Mouse (Mus musculus) B cell, adult 62 days (primary cell): ENCODE data around the gene Wfdc16. TPM values are rescaled to one million over a fixed set of nuclear protein-coding genes. Genes with fewer than 3 reads are reported as not detected.

Experiments used
- total RNA-seq: library from RNA; stranded (reverse); gene quantifications from 4 replicates; pipeline ENCODE4 v1.2.4, GENCODE M21; 2023

Wfdc16 gene
- total RNA-seq = not detected in 4 replicates

GRCm38 (mm10) chr2:164638696-164639095 lies at the start of gene Wfdc16:
TSS of gene Wfdc16 (minus strand) at chr2:164638796.

GRCm38 (mm10) chr2:164684807-164685206 lies 46.2 kb upstream of the Wfdc16 start, which contains the start of gene Wfdc13:
TSS of gene Wfdc13 (plus strand) at chr2:164685107.

GRCm38 (mm10) chr2:164673987-164674386 lies 35.4 kb upstream of the Wfdc16 start, which contains the start of gene Wfdc11:
TSS of gene Wfdc11 (minus strand) at chr2:164674087.

GRCm38 (mm10) chr2:164656483-164656882 lies 17.9 kb upstream of the Wfdc16 start, which contains the start of gene Wfdc9:
TSS of gene Wfdc9 (minus strand) at chr2:164656583.

GRCm38 (mm10) chr2:164655858-164656257 lies 17.3 kb upstream of the Wfdc16 start, which contains the start of gene Wfdc10:
TSS of gene Wfdc10 (plus strand) at chr2:164656046.

GRCm38 (mm10) chr2:164613471-164613870 lies 25.1 kb downstream of the Wfdc16 start, which contains the start of the genes Wfdc6b and Wfdc8:
TSS of gene Wfdc6b (plus strand) at chr2:164613522.
TSS of gene Wfdc8 (minus strand) at chr2:164613626.

GRCm38 (mm10) chr2:164593494-164593893 lies 45.1 kb downstream of the Wfdc16 start, which contains the start of gene Eppin:
TSS of gene Eppin (minus strand) at chr2:164593594.

GRCm38 (mm10) chr2:164585025-164585725 lies 53.4 kb downstream of the Wfdc16 start, which contains the start of gene Wfdc6a:
TSS of gene Wfdc6a (minus strand) at chr2:164585447.

Other genes starting within 250 kb of the Wfdc16 start
- 4.5 to 7.4 TPM (median 7.1 TPM) in 4 replicates for gene Slpi, start 249.7 kb downstream of the Wfdc16 start, total RNA-seq
- gene Rbpjl, start 235.7 kb downstream of the Wfdc16 start, total RNA-seq = 0.54 to 0.64 TPM (median 0.60 TPM) in 3 of 4 replicates, not detected in the other
- 0.18 to 0.46 TPM (median 0.39 TPM) in 4 replicates for gene Matn4, start 233.6 kb downstream of the Wfdc16 start, total RNA-seq
- 166 to 182 TPM (median 177 TPM) in 4 replicates for gene Sdc4, start 194.9 kb downstream of the Wfdc16 start, total RNA-seq
- 54.0 to 63.8 TPM (median 57.4 TPM) in 4 replicates for gene Sys1, start 181.8 kb downstream of the Wfdc16 start, total RNA-seq
- gene Gm20458, start 177.8 kb downstream of the Wfdc16 start, total RNA-seq = 1.6 to 4.9 TPM in 2 of 4 replicates, not detected in the others
- not detected in 4 replicates for gene Trp53tg5, start 165.1 kb downstream of the Wfdc16 start, total RNA-seq
- 2.6 to 8.5 TPM (median 4.7 TPM) in 4 replicates for gene Dbndd2, start 152.7 kb downstream of the Wfdc16 start, total RNA-seq
- gene Pigt, start 141.3 kb downstream of the Wfdc16 start, total RNA-seq = 66.6 to 71.3 TPM (median 70.8 TPM) in 4 replicates
- gene Wfdc2, start 76.4 kb downstream of the Wfdc16 start, total RNA-seq = not detected in 4 replicates
- not detected in 4 replicates for gene Spint3, start 65.3 kb downstream of the Wfdc16 start, total RNA-seq
- gene Wfdc6a, start 53.3 kb downstream of the Wfdc16 start, total RNA-seq = not detected in 4 replicates
- not detected in 4 replicates for gene Eppin, start 45.2 kb downstream of the Wfdc16 start, total RNA-seq
- not detected in 4 replicates for gene Wfdc6b, start 25.3 kb downstream of the Wfdc16 start, total RNA-seq
- not detected in 4 replicates for gene Wfdc8, start 25.2 kb downstream of the Wfdc16 start, total RNA-seq
- 1.5 TPM in 1 of 4 replicates, not detected in the others for gene Wfdc10, start 17.2 kb upstream of the Wfdc16 start, total RNA-seq
- not detected in 4 replicates for gene Wfdc9, start 17.8 kb upstream of the Wfdc16 start, total RNA-seq
- gene Wfdc11, start 35.3 kb upstream of the Wfdc16 start, total RNA-seq = not detected in 4 replicates
- gene Wfdc13, start 46.3 kb upstream of the Wfdc16 start, total RNA-seq = not detected in 4 replicates
- not detected in 4 replicates for gene Spint4, start 59.7 kb upstream of the Wfdc16 start, total RNA-seq
- not detected in 4 replicates for gene Spint5, start 76.5 kb upstream of the Wfdc16 start, total RNA-seq
- not detected in 4 replicates for gene Wfdc3, start 107.1 kb upstream of the Wfdc16 start, total RNA-seq
- 38.4 to 45.2 TPM (median 42.9 TPM) in 4 replicates for gene Dnttip1, start 107.2 kb upstream of the Wfdc16 start, total RNA-seq
- 1.7 to 4.0 TPM (median 2.7 TPM) in 4 replicates for gene Ube2c, start 131.1 kb upstream of the Wfdc16 start, total RNA-seq
- gene Tnnc2, start 141.2 kb upstream of the Wfdc16 start, total RNA-seq = not detected in 4 replicates
- 0.46 to 0.97 TPM (median 0.70 TPM) in 4 replicates for gene Snx21, start 147.0 kb upstream of the Wfdc16 start, total RNA-seq
- gene Acot8, start 166.1 kb upstream of the Wfdc16 start, total RNA-seq = 53.7 to 69.6 TPM (median 60.6 TPM) in 4 replicates
- gene Zswim3, start 166.3 kb upstream of the Wfdc16 start, total RNA-seq = 3.2 to 4.0 TPM (median 3.6 TPM) in 4 replicates
- 8.4 to 9.0 TPM (median 8.5 TPM) in 4 replicates for gene Zswim1, start 183.9 kb upstream of the Wfdc16 start, total RNA-seq
- gene Spata25, start 189.7 kb upstream of the Wfdc16 start, total RNA-seq = 1.2 to 2.3 TPM (median 1.2 TPM) in 3 of 4 replicates, not detected in the other
- gene Ctsa, start 194.1 kb upstream of the Wfdc16 start, total RNA-seq = 189 to 200 TPM (median 195 TPM) in 4 replicates
- gene Neurl2, start 194.7 kb upstream of the Wfdc16 start, total RNA-seq = 3.8 to 5.6 TPM (median 4.9 TPM) in 4 replicates
- 7.6 to 11.4 TPM (median 9.0 TPM) in 4 replicates for gene Pltp, start 218.9 kb upstream of the Wfdc16 start, total RNA-seq
- gene Pcif1, start 240.5 kb upstream of the Wfdc16 start, total RNA-seq = 93.6 to 100 TPM (median 96.6 TPM) in 4 replicates